Comparison of ENCODE assay signal across 19 mouse cellular contexts in the genomic region with DNA sequence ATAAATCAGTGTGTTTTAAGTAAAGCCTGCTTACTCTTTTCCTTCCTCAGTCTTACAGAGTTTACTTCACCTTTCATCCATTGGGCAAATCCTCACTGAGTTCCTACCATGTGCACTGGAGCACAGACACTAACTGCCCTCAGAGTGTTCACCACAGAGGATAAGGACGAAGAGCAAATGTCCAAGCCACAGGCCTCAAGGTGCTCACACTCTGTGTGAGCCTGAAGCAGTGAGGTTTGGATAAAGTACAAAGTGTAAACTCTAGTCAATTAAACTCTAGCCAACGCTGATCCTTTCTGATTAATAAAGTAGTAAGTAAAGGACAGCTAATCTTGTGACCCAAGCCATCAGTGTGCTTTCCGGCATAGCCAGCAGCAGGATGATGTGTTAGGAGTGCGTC. TPM values are rescaled to one million over a fixed set of nuclear protein-coding genes. Genes with fewer than 3 reads are reported as not detected.
"Had no signal": no experiment of that assay in that cellular context is flagged by ENCODE, and none has a peak within 500 bp of the region (broad histone marks: within the 10 kb centered on the region; RNA-seq: fewer than 3 reads in every experiment).

No protein-coding gene starts in this region.

- H3K4me2 ChIP-seq: liver, embryonic 13.5 days; midbrain, embryonic 12.5 days; neural tube, embryonic 13.5 days; stomach, embryonic 15.5 days had no signal

- H3K27me3 ChIP-seq: liver, embryonic 13.5 days; midbrain, embryonic 12.5 days; neural tube, embryonic 13.5 days; stomach, embryonic 15.5 days had no signal

- DNase-seq: layer of hippocampus, postnatal 36 days; liver, embryonic 13.5 days; lung, adult 2 months; lung, postnatal 14 days; lung, postnatal 4 days; retina, postnatal 1 day; right cerebral cortex, postnatal 25 days; spleen, adult 18-20 months; thymus, postnatal 36 days had no signal

- H3K27ac ChIP-seq: hindbrain, postnatal 0 days; left cerebral cortex, adult 2 months; liver, embryonic 13.5 days; midbrain, embryonic 12.5 days; neural tube, embryonic 13.5 days; stomach, embryonic 15.5 days had no signal

- H3K4me1 ChIP-seq: liver, embryonic 13.5 days; midbrain, embryonic 12.5 days; stomach, embryonic 15.5 days had no signal

- H3K9me3 ChIP-seq: liver, embryonic 13.5 days; midbrain, embryonic 12.5 days; neural tube, embryonic 13.5 days; stomach, embryonic 15.5 days had no signal

- ATAC-seq: hindbrain, postnatal 0 days; inflammation-experienced regulatory T-cells, adult 6 months; intestine, embryonic 16.5 days; midbrain, embryonic 16.5 days had no signal

- H3K4me3 ChIP-seq: left cerebral cortex, adult 2 months; liver, embryonic 13.5 days; midbrain, embryonic 12.5 days; myocyte; neural tube, embryonic 13.5 days; stomach, embryonic 15.5 days had no signal

- H3K36me3 ChIP-seq: liver, embryonic 13.5 days; midbrain, embryonic 12.5 days; neural tube, embryonic 13.5 days; stomach, embryonic 15.5 days had no signal

- H3K9ac ChIP-seq: liver, embryonic 13.5 days; midbrain, embryonic 12.5 days; neural tube, embryonic 13.5 days; stomach, embryonic 15.5 days had no signal

RNA-seq across cellular contexts. Expression of a gene that starts 33.6 kb away (rescaled TPM):
- polyA plus RNA-seq: liver, adult 2 months; liver, embryonic 13.5 days; myocyte had no signal
